ENCODE assay signal across 12 mouse cellular contexts in the genomic region with DNA sequence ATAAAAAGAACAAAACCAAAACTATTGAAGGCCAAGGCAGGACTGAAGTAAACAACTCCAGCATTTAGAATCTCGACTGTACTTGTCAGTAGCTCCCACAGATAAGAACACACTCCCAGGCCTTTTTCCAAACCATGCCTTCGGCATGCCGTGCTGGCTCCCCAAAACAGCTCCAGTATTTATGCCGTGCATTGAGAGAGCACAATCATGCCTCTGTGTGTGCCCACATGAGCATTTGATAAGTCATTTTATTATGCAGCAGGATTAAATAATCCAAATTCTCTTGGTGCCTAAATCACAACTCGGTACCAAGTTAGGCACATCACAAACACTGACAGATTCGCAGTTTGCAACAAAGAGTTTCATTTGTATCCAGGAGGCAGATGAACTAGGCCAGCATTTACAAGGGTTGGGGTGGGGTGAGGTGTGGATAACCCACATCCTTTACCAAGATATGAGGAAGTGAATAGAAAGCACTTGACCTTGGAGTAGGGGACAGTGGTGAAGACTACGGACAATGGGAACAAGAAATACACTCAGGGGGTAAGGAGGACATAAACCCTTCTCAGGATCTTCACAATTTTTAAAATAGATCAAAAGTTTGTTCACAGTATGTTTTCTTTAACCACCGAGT. TPM values are rescaled to one million over a fixed set of nuclear protein-coding genes. Genes with fewer than 3 reads are reported as not detected.
DNase-seq lines count a peak whose midpoint lies in the region; ATAC-seq and TF ChIP-seq lines count a peak whose summit lies in the region.
"Had no signal": no experiment of that assay in that cellular context is flagged by ENCODE, and none has a peak within 500 bp of the region (broad histone marks: within the 10 kb centered on the region; RNA-seq: fewer than 3 reads in every experiment).

No protein-coding gene starts in this region.

- TF ChIP-seq POLR2A in MEL (IDR thresholded peaks at IDR 0.05; ENCODE audit: control insufficient read depth in 1 of 2, insufficient read depth in 1 of 2, low read depth in 1 of 2, low read length in 2 of 2, poor library complexity in 1 of 2), result no peak
- no peak for TF ChIP-seq POLR2A in lung, adult 2 months (IDR thresholded peaks at IDR 0.05; ENCODE audit: borderline replicate concordance, extremely low read depth, low read depth, low read length)

- 30% methylated on average over 8 of the region's 8 CpGs for WGBS in heart, embryonic 12.5 days
- 57% methylated on average over 8 of the region's 8 CpGs for WGBS in lung, adult 2 months
- WGBS in kidney, embryonic 15.5 days, result 79% methylated on average over 8 of the region's 8 CpGs
- WGBS in forebrain, embryonic 11.5 days, result 88% methylated on average over 8 of the region's 8 CpGs

- peak overlapping the region; percentile 87 for H3K27ac ChIP-seq in heart, embryonic 12.5 days (ENCODE audit: poor library complexity, severe bottlenecking)
- H3K27ac ChIP-seq in MEL (ENCODE audit: control insufficient read depth, low read depth, low read length), result no peak overlapping the region
- H3K27ac ChIP-seq in kidney, embryonic 15.5 days, result no peak overlapping the region
- H3K27ac ChIP-seq in forebrain, embryonic 11.5 days (ENCODE audit: low read depth, low read length), result no peak overlapping the region
- H3K27ac ChIP-seq: limb, embryonic 13.5 days had no signal

- TF ChIP-seq RAD21 in MEL (IDR thresholded peaks at IDR 0.05; ENCODE audit: low read depth, low read length), result no peak

- no peak overlapping the region for H3K4me3 ChIP-seq in heart, embryonic 12.5 days
- H3K4me3 ChIP-seq in MEL (ENCODE audit: control insufficient read depth in 1 of 2, insufficient read depth in 1 of 2, low read depth in 2 of 2, low read length in 2 of 2), result no peak overlapping the region
- H3K4me3 ChIP-seq in lung, adult 2 months (replicated peaks; ENCODE audit: extremely low read depth, low read depth, low read length), result no peak overlapping the region
- no peak overlapping the region for H3K4me3 ChIP-seq in kidney, embryonic 15.5 days (replicated peaks)
- H3K4me3 ChIP-seq in forebrain, embryonic 11.5 days (ENCODE audit: low read depth, low read length), result no peak overlapping the region
- H3K4me3 ChIP-seq: limb, embryonic 13.5 days had no signal

- DNase-seq in heart, adult 9 months (ENCODE audit: low spot score in 2 of 2), result no peak
- DNase-seq in A20 (ENCODE audit: low read depth, low spot score), result peak; percentile 16
- peak; percentile 43 for DNase-seq in MEL (ENCODE audit: low read depth, low spot score)
- DNase-seq in lung, adult 2 months, result no peak
- no peak for DNase-seq in forebrain, embryonic 11.5 days (ENCODE audit: low spot score)
- DNase-seq: adrenal gland, postnatal 14 days; cerebellum, postnatal 25 days had no signal

- H3K9ac ChIP-seq in heart, embryonic 12.5 days, result no peak overlapping the region; the same call in 1 of the 2 replicates
- H3K9ac ChIP-seq in MEL (ENCODE audit: control insufficient read depth, low read depth, low read length, poor library complexity, severe bottlenecking), result no peak overlapping the region
- H3K9ac ChIP-seq in kidney, embryonic 15.5 days, result no peak overlapping the region
- H3K9ac ChIP-seq in forebrain, embryonic 11.5 days (ENCODE audit: low read length), result no peak overlapping the region
- H3K9ac ChIP-seq: limb, embryonic 13.5 days had no signal

- H3K36me3 ChIP-seq in heart, embryonic 12.5 days, result peaks cover 23% of the 10 kb centered on the region
- H3K36me3 ChIP-seq in MEL (ENCODE audit: control insufficient read depth in 1 of 2, insufficient read depth in 2 of 2, low read length in 2 of 2), result peaks cover 0 to 24% of the 10 kb centered on the region in 2 experiments; a peak in 2 of 4 replicates
- H3K36me3 ChIP-seq in kidney, embryonic 15.5 days, result peaks cover 13% of the 10 kb centered on the region
- H3K36me3 ChIP-seq in forebrain, embryonic 11.5 days (ENCODE audit: control insufficient read depth, insufficient read depth, low read length), result no peaks in the 10 kb centered on the region

- H3K79me2 ChIP-seq in MEL (ENCODE audit: control insufficient read depth, insufficient read depth, low read length, poor library complexity), result no peaks in the 10 kb centered on the region

- H3K27me3 ChIP-seq in heart, embryonic 12.5 days (replicated peaks), result no peaks in the 10 kb centered on the region
- no peaks in the 10 kb centered on the region for H3K27me3 ChIP-seq in MEL (ENCODE audit: control insufficient read depth in 1 of 2, insufficient read depth in 2 of 2, low read length in 2 of 2)
- no peaks in the 10 kb centered on the region for H3K27me3 ChIP-seq in kidney, embryonic 15.5 days
- no peaks in the 10 kb centered on the region for H3K27me3 ChIP-seq in forebrain, embryonic 11.5 days (ENCODE audit: control insufficient read depth, insufficient read depth, low read length)
- H3K27me3 ChIP-seq: limb, embryonic 13.5 days had no signal

- peaks cover 52% of the 10 kb centered on the region for H3K4me1 ChIP-seq in heart, embryonic 12.5 days (replicated peaks)
- peaks cover 27 to 30% of the 10 kb centered on the region in 2 experiments for H3K4me1 ChIP-seq in MEL (ENCODE audit: control insufficient read depth in 1 of 2, insufficient read depth in 2 of 2, low read length in 2 of 2)
- peaks cover 4% of the 10 kb centered on the region; the same call in 1 of the 2 replicates for H3K4me1 ChIP-seq in lung, adult 2 months (ENCODE audit: control insufficient read depth, insufficient read depth, low read length)
- peaks cover 42% of the 10 kb centered on the region for H3K4me1 ChIP-seq in kidney, embryonic 15.5 days
- H3K4me1 ChIP-seq in forebrain, embryonic 11.5 days (replicated peaks; ENCODE audit: control insufficient read depth, insufficient read depth, low read length), result no peaks in the 10 kb centered on the region; the same call in 1 of the 2 replicates

- 0 out of 2 replicates have a peak overlapping the region, but pooled peaks have one; percentile 21 for H3K4me2 ChIP-seq in heart, embryonic 12.5 days
- no peak overlapping the region for H3K4me2 ChIP-seq in kidney, embryonic 15.5 days
- H3K4me2 ChIP-seq in forebrain, embryonic 11.5 days (ENCODE audit: low read depth, low read length, severe bottlenecking), result no peak overlapping the region
- H3K4me2 ChIP-seq: limb, embryonic 13.5 days had no signal

- TF ChIP-seq EP300 in MEL (IDR thresholded peaks at IDR 0.05; ENCODE audit: low read depth in 1 of 2, low read length in 2 of 2), result no peak

- no peak for ATAC-seq in heart, embryonic 12.5 days (ENCODE audit: insufficient number of reproducible peaks, low FRiP score)
- peak; percentile 75 for ATAC-seq in megakaryocyte, adult 5-6 weeks (ENCODE audit: poor library complexity, severe bottlenecking)
- ATAC-seq in kidney, embryonic 15.5 days (replicated peaks; ENCODE audit: low FRiP score), result no peak
- ATAC-seq in forebrain, embryonic 11.5 days (replicated peaks; ENCODE audit: low FRiP score), result no peak

- H3K9me3 ChIP-seq in heart, embryonic 12.5 days (replicated peaks), result no peaks in the 10 kb centered on the region
- H3K9me3 ChIP-seq in MEL (replicated peaks; ENCODE audit: insufficient read depth, low read length), result no peaks in the 10 kb centered on the region
- H3K9me3 ChIP-seq in kidney, embryonic 15.5 days (replicated peaks), result no peaks in the 10 kb centered on the region
- no peaks in the 10 kb centered on the region for H3K9me3 ChIP-seq in forebrain, embryonic 11.5 days (ENCODE audit: control insufficient read depth, low read length)
- H3K9me3 ChIP-seq: G1E; limb, embryonic 13.5 days had no signal

- no peak for TF ChIP-seq CTCF in MEL (IDR thresholded peaks at IDR 0.05 in 2 of 3, conservative IDR thresholded peaks at IDR 0.05 in 1 of 3; ENCODE audit: control insufficient read depth in 1 of 3, insufficient read depth in 1 of 3, low read depth in 2 of 3, low read length in 3 of 3, poor library complexity in 1 of 3, severe bottlenecking in 1 of 3)
- TF ChIP-seq CTCF in lung, adult 2 months (IDR thresholded peaks at IDR 0.05; ENCODE audit: insufficient read depth, low read length), result no peak

TF ChIP-seq in MEL, 35 proteins besides CTCF, POLR2A, EP300 and RAD21:
- no peak for TF ChIP-seq NELFE (IDR thresholded peaks at IDR 0.05; ENCODE audit: low read depth, low read length)
- TF ChIP-seq NRF1 (IDR thresholded peaks at IDR 0.05; ENCODE audit: insufficient read depth, low read depth, low read length, poor library complexity, severe bottlenecking), result no peak
- no peak for TF ChIP-seq JUND (IDR thresholded peaks at IDR 0.05; ENCODE audit: low read depth, low read length)
- no peak for TF ChIP-seq ZKSCAN1 (IDR thresholded peaks at IDR 0.05; ENCODE audit: low read depth, low read length)
- TF ChIP-seq MYC (IDR thresholded peaks at IDR 0.05; ENCODE audit: low read depth, low read length), result no peak
- no peak for TF ChIP-seq RCOR1 (IDR thresholded peaks at IDR 0.05; ENCODE audit: low read depth, low read length)
- TF ChIP-seq SIN3A (IDR thresholded peaks at IDR 0.05; ENCODE audit: low read length), result no peak
- no peak for TF ChIP-seq ZC3H11A (IDR thresholded peaks at IDR 0.05; ENCODE audit: low read depth, low read length)
- TF ChIP-seq SMC3 (IDR thresholded peaks at IDR 0.05; ENCODE audit: low read depth, low read length), result no peak
- TF ChIP-seq BHLHE40 (IDR thresholded peaks at IDR 0.05; ENCODE audit: borderline replicate concordance, low read depth, low read length), result no peak
- TF ChIP-seq ELF1 (IDR thresholded peaks at IDR 0.05; ENCODE audit: low read depth, low read length), result no peak
- TF ChIP-seq ZNF384 (IDR thresholded peaks at IDR 0.05; ENCODE audit: low read depth, low read length), result no peak
- no peak for TF ChIP-seq MAZ (IDR thresholded peaks at IDR 0.05; ENCODE audit: low read depth, low read length)
- TF ChIP-seq GABPA (IDR thresholded peaks at IDR 0.05; ENCODE audit: low read depth, low read length), result no peak
- no peak for TF ChIP-seq KAT2A (conservative IDR thresholded peaks at IDR 0.05; ENCODE audit: low read depth, low read length)

RNA-seq across cellular contexts. Expression of a gene that starts 50.3 kb away (rescaled TPM):
- 38.7 and 40.2 TPM in 2 replicates for polyA plus RNA-seq in heart, embryonic 12.5 days (2016; fragmentation: Nextera tagmentation; extraction: Ambion mirVana)
- total RNA-seq in MEL (2012; rRNA removed), result 18.8 and 21.5 TPM in 2 replicates
- 100 to 1,000 TPM in 1 of 2 experiments, 10 to 100 TPM in 1; 39.7 to 188 TPM for polyA plus RNA-seq in MEL (2012; ENCODE audit: insufficient read depth in 1 of 2, insufficient read length in 2 of 2, low read depth in 1 of 2, low replicate concordance in 2 of 2, missing spikeins in 1 of 2)
- total RNA-seq in megakaryocyte, adult 5-6 weeks (2015), result 56.7 and 59.1 TPM in 2 replicates
- 79.8 and 80.9 TPM in 2 replicates for total RNA-seq in megakaryocyte, adult 5-6 weeks (2017)
- polyA plus RNA-seq in lung, adult 2 months (2012; rRNA removed), result 59.5 and 72.1 TPM in 2 replicates
- 34.4 and 34.8 TPM in 2 replicates for polyA plus RNA-seq in kidney, embryonic 15.5 days (2015; fragmentation: Nextera tagmentation; extraction: Ambion mirVana)
- 48.0 and 49.6 TPM in 2 replicates for polyA plus RNA-seq in forebrain, embryonic 11.5 days (2014; fragmentation: Nextera tagmentation; extraction: Ambion mirVana)

Comparison
In these comparisons a context has a peak if more than half of its experiments do, and no peak if none do; other contexts are left out.
1. DNase-seq: peak in A20 (single experiment) and MEL (single experiment); none in heart, adult 9 months (0 of 2), lung, adult 2 months (single experiment) and forebrain, embryonic 11.5 days (single experiment).